Mouse (Mus musculus) ES-Bruce4 (cell line): Measurements from ENCODE around the gene Iqcf6. TPM values are rescaled to one million over a fixed set of nuclear protein-coding genes. Genes with fewer than 3 reads are reported as not detected.

Experiments
- H3K27ac ChIP-seq: 2 replicates; pipeline ENCODE4 v1.5.1; 2012; ENCODE audit warnings: low read length, inconsistent platforms; ENCODE audit not compliant: insufficient read depth
- H3K27me3 ChIP-seq: 2 replicates; pipeline ENCODE4 v1.6.1; 2012; ENCODE audit warnings: mild to moderate bottlenecking, low read length, inconsistent platforms; ENCODE audit not compliant: control insufficient read depth, poor library complexity, insufficient read depth, severe bottlenecking
- H3K36me3 ChIP-seq: 2 replicates; pipeline ENCODE4 v1.6.1; 2012; ENCODE audit warnings: inconsistent platforms, mild to moderate bottlenecking, low read length, moderate library complexity; ENCODE audit not compliant: control insufficient read depth, poor library complexity, insufficient read depth, severe bottlenecking
- H3K4me1 ChIP-seq: one replicate; pipeline ENCODE4 v1.8.1; 2011; ENCODE audit warnings: low read length; ENCODE audit not compliant: control insufficient read depth, insufficient read depth
- H3K4me3 ChIP-seq: 2 replicates; pipeline ENCODE4 v1.5.1; 2011; ENCODE audit warnings: low read depth, mild to moderate bottlenecking, low read length
- H3K9ac ChIP-seq: 2 replicates; pipeline ENCODE4 v1.6.1; 2012; ENCODE audit warnings: low read depth, mild to moderate bottlenecking, inconsistent platforms; ENCODE audit not compliant: poor library complexity, severe bottlenecking
- H3K9me3 ChIP-seq: replicated peaks from 2 replicates; pipeline ENCODE4 v1.6.1; 2012; ENCODE audit warnings: mild to moderate bottlenecking, low read length, inconsistent platforms; ENCODE audit not compliant: control insufficient read depth, poor library complexity, insufficient read depth, severe bottlenecking
- CTCF ChIP-seq: IDR thresholded peaks from one replicate; pipeline ENCODE4 v1.8.1; 2011; ENCODE audit warnings: low read depth, low read length
- EP300 ChIP-seq: IDR thresholded peaks from 2 replicates; pipeline ENCODE4 v1.6.1; 2011; ENCODE audit warnings: low read depth, low read length; ENCODE audit not compliant: insufficient read depth
- POLR2A ChIP-seq: IDR thresholded peaks from one replicate; pipeline ENCODE4 v1.8.1; 2011; ENCODE audit warnings: low read length; ENCODE audit not compliant: insufficient read depth
- polyA plus RNA-seq: library from polyadenylated mRNA; stranded (reverse); fragments of >200 nt; gene quantifications from 2 replicates; pipeline ENCODE4 v1.2.4, GENCODE M21; 2011; ENCODE audit warnings: low read depth; ENCODE audit not compliant: missing spikeins, insufficient read depth, insufficient read length

Gene Iqcf6
- polyA plus RNA-seq, 1 experiment = not detected

GRCm38 (mm10) chr9:106647226-106647625, 20.8 kb downstream of the Iqcf6 start:
- no peaks in the 10 kb centered on the region for H3K27me3 ChIP-seq
- H3K4me3 ChIP-seq = peak overlapping the region; percentile 34
- H3K9me3 ChIP-seq = no peaks in the 10 kb centered on the region
- no peak overlapping the region for H3K27ac ChIP-seq
- TF ChIP-seq EP300 = no peak
- H3K36me3 ChIP-seq = no peaks in the 10 kb centered on the region
- H3K4me1 ChIP-seq = peaks cover 2% of the 10 kb centered on the region
- no peak overlapping the region for H3K9ac ChIP-seq

GRCm38 (mm10) chr9:106652720-106653119, 26.3 kb downstream of the Iqcf6 start:
- Histone ChIP-seq H3K4me1 (no peaks in the 10 kb centered on the region), H3K9ac (no peak overlapping the region), H3K9me3 (peaks cover 3% of the 10 kb centered on the region; the same call in 1 of the 2 replicates), H3K36me3 (no peaks in the 10 kb centered on the region), H3K27ac (no peak overlapping the region), H3K27me3 (peaks cover 4% of the 10 kb centered on the region; the same call in 1 of the 2 replicates), H3K4me3 (no peak overlapping the region)
- TF ChIP-seq EP300 = no peak
- peak; percentile 56 for TF ChIP-seq CTCF

GRCm38 (mm10) chr9:106655884-106656720, 29.7 kb downstream of the Iqcf6 start, which contains the start of gene Grm2:
Gene Grm2 (minus strand): TSS chr9:106656082.
- H3K9ac ChIP-seq = 0 out of 2 replicates have a peak within 1 kb of the TSS, but pooled peaks have one; percentile 24
- peaks cover 4% of the 10 kb centered on the region; the same call in 1 of the 2 replicates for H3K27me3 ChIP-seq
- H3K27ac ChIP-seq = no peak within 1 kb of the TSS
- peak within 1 kb of the TSS; percentile 65 for H3K4me3 ChIP-seq
- H3K36me3 ChIP-seq = peaks cover 7% of the 10 kb centered on the region; the same call in 1 of the 2 replicates
- TF ChIP-seq CTCF = no peak
- no peak; the same call in 1 of the 2 replicates for TF ChIP-seq EP300
- TF ChIP-seq POLR2A = no peak
- no peaks in the 10 kb centered on the region for H3K4me1 ChIP-seq
- peaks cover 3% of the 10 kb centered on the region; the same call in 1 of the 2 replicates for H3K9me3 ChIP-seq

- Histone ChIP-seq H3K36me3 (peaks cover 7% of the 10 kb centered on the region), H3K9ac (no peak overlapping the region), H3K9me3 (peaks cover 3% of the 10 kb centered on the region; the same call in 1 of the 2 replicates), H3K4me1 (no peaks in the 10 kb centered on the region), H3K27ac (no peak overlapping the region), H3K4me3 (no peak overlapping the region), H3K27me3 (peaks cover 4% of the 10 kb centered on the region; the same call in 1 of the 2 replicates)
- no peak for TF ChIP-seq POLR2A
- TF ChIP-seq EP300 = no peak
- no peak for TF ChIP-seq CTCF
Measured at GRCm38 (mm10) chr9:106656820-106657219, 30.4 kb downstream of the Iqcf6 start.

- Histone ChIP-seq H3K27ac (no peak overlapping the region), H3K4me3 (no peak overlapping the region), H3K36me3 (peaks cover 14% of the 10 kb centered on the region), H3K27me3 (peaks cover 4% of the 10 kb centered on the region; the same call in 1 of the 2 replicates), H3K4me1 (no peaks in the 10 kb centered on the region), H3K9me3 (peaks cover 3% of the 10 kb centered on the region; the same call in 1 of the 2 replicates), H3K9ac (no peak overlapping the region)
- TF ChIP-seq CTCF = no peak
- TF ChIP-seq POLR2A = no peak
- TF ChIP-seq EP300 = no peak
Measured at GRCm38 (mm10) chr9:106657592-106657991, 31.2 kb downstream of the Iqcf6 start.

- no peak overlapping the region for H3K9ac ChIP-seq
- no peak overlapping the region for H3K4me3 ChIP-seq
- H3K9me3 ChIP-seq = no peaks in the 10 kb centered on the region
- no peaks in the 10 kb centered on the region for H3K4me1 ChIP-seq
- peaks cover 18% of the 10 kb centered on the region for H3K36me3 ChIP-seq
- H3K27me3 ChIP-seq = peaks cover 4% of the 10 kb centered on the region; the same call in 1 of the 2 replicates
- TF ChIP-seq POLR2A (no peak), EP300 (no peak), CTCF (no peak)
- H3K27ac ChIP-seq = no peak overlapping the region
Measured at GRCm38 (mm10) chr9:106659441-106659840, 33.1 kb downstream of the Iqcf6 start.
